Mouse (Mus musculus) stomach, postnatal 0 days (tissue): ENCODE data around the gene Mbnl1.

ENCODE experiments used
- CTCF ChIP-seq: IDR thresholded peaks from 2 replicates; pipeline ENCODE4 v1.5.1; 2016; ENCODE audit warnings: antibody characterized with exemption, low read depth, mild to moderate bottlenecking, moderate library complexity
- EP300 ChIP-seq: optimal IDR thresholded peaks from 2 replicates; pipeline ENCODE3; 2016; ENCODE audit warnings: antibody characterized with exemption

DNA sequence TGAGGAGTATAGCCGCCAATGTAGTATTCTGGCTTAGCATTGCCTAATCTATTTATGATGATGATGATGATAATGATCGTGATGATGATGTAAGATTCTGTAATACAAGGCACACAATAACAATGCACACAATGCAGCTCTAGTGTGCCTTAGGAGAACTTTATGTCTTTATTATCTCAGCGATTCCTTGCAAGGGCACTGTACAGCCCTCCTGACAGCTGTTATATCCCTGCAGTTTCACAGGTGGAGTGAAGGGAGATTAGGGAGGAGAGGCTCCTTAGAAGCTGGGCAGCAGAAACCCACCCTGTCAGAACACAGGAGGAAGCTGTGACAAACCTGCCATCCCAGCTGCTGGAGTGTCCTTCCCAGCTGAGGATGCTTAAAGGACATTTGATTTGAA, 93.3 kb downstream of the Mbnl1 start:
- TF ChIP-seq CTCF = no peak
- no peak for TF ChIP-seq EP300
